Mouse (Mus musculus) midbrain, embryonic 11.5 days (tissue): ENCODE results near the gene Asb4. TPM values are rescaled to one million over a fixed set of nuclear protein-coding genes. Genes with fewer than 3 reads are reported as not detected.
A peak's percentile ranks its signal among the peaks of the same experiment; 100 is the strongest.

Source experiments
- ATAC-seq: fragments of 200-750 bp; cut with Nextera tagmentation; 2 replicates; pipeline ENCODE4 v1.8.0; 2017; ENCODE audit warnings: moderate TSS enrichment, moderate library complexity; ENCODE audit not compliant: low FRiP score
- DNase-seq: peaks from one replicate; pipeline ENCODE4 v3.0.0; 2015; ENCODE audit warnings: low spot score; ENCODE audit errors: missing footprints
- H3K27ac ChIP-seq: fragments of 300-500 bp; sonication (generic); 2 replicates; pipeline ENCODE4 v1.5.1; 2014; ENCODE audit warnings: low read depth, low read length
- H3K27me3 ChIP-seq: fragments of 300-500 bp; sonication (generic); 2 replicates; pipeline ENCODE4 v1.6.1; 2014; ENCODE audit warnings: mild to moderate bottlenecking, low read length, moderate library complexity, mixed read lengths; ENCODE audit not compliant: control insufficient read depth, insufficient read depth
- H3K36me3 ChIP-seq: fragments of 300-500 bp; sonication (generic); 2 replicates; pipeline ENCODE4 v1.6.1; 2014; ENCODE audit warnings: mild to moderate bottlenecking, low read length, moderate library complexity, mixed read lengths; ENCODE audit not compliant: control insufficient read depth, insufficient read depth
- H3K4me1 ChIP-seq: fragments of 300-500 bp; sonication (generic); 2 replicates; pipeline ENCODE4 v1.6.1; 2014; ENCODE audit warnings: low read length; ENCODE audit not compliant: control insufficient read depth, insufficient read depth
- H3K4me2 ChIP-seq: fragments of 300-500 bp; sonication (generic); 2 replicates; pipeline ENCODE4 v1.6.1; 2014; ENCODE audit warnings: mild to moderate bottlenecking, moderate library complexity
- H3K4me3 ChIP-seq: fragments of 300-500 bp; sonication (generic); 2 replicates; pipeline ENCODE4 v1.5.1; 2014; ENCODE audit warnings: low read depth, low read length
- H3K9ac ChIP-seq: fragments of 300-500 bp; sonication (generic); 2 replicates; pipeline ENCODE4 v1.6.1; 2014; ENCODE audit warnings: low read length
- H3K9me3 ChIP-seq: fragments of 300-500 bp; sonication (generic); 2 replicates; pipeline ENCODE4 v1.6.1; 2016; ENCODE audit warnings: low read length; ENCODE audit not compliant: control insufficient read depth
- WGBS: fragments of 180-500 bp; shearing (Covaris S2); extraction: QIAGEN DNeasy Blood & Tissue Kit; methylation state at CpG from one replicate; pipeline ENCODE4 v1.1.7; 2014; 5-methylcytosine and 5-hydroxymethylcytosine counted together
- polyA plus RNA-seq: library from polyadenylated mRNA; unstranded; fragments of >200 nt; fragmentation: Nextera tagmentation; extraction: Ambion mirVana; gene quantifications from 2 replicates; pipeline ENCODE4 v1.2.1, GENCODE M21; 2014

Gene Asb4
- polyA plus RNA-seq, 1 experiment from 2014 or later = 23.6 TPM

GRCm38 (mm10) chr6:5404016-5404415 is 20.8 kb downstream of the Asb4 start:
- Histone ChIP-seq H3K4me2 (peak overlapping the region; percentile 39; the same call in 1 of the 2 replicates), H3K4me3 (no peak overlapping the region), H3K9ac (no peak overlapping the region), H3K36me3 (no peaks in the 10 kb centered on the region), H3K4me1 (peaks cover 35% of the 10 kb centered on the region), H3K27ac (peak overlapping the region; percentile 70), H3K9me3 (no peaks in the 10 kb centered on the region), H3K27me3 (no peaks in the 10 kb centered on the region)
- 57% methylated on average over 6 of the region's 6 CpGs for WGBS
- ATAC-seq (peak; percentile 19; the same call in 1 of the 2 replicates), DNase-seq (no peak)

DNA sequence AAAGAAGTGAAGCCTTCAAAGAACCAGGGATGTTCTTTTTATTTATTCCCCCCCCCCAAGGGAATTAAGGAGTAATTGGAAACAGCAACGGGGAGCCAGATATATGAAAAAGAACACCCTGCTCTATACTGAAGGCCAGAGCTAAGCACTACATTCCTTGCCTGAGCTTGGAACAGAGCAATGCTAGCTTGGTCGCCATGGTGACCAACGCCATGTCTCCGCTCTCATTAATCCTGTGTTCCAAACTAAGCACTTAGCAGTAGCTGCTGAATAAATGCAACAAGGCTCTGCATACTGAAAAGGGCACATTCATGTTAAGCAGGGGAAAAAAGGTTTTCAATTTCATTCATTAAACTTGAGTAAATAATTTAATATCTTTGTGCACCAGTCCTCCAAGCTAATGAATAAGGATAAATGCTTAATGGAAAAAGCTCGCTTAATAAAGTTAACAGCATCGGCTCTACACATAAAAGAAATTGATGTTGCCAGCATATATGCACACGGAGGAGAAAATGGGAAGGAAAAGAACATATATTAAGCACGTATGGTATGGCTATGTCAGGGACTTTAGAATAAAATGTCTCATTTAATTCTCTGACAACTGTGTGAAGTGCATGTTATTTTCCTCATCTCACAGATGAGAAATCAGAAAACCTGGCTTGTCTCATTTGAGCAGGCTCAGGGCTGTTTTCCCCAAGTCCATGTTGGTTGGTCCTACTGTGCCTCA is 25.4 kb downstream of the Asb4 start:
- 23% methylated on average over 8 of the region's 8 CpGs for WGBS
- ATAC-seq (peak; percentile 94), DNase-seq (peak; percentile 95)
- Histone ChIP-seq H3K9me3 (no peaks in the 10 kb centered on the region), H3K36me3 (no peaks in the 10 kb centered on the region), H3K4me3 (no peak overlapping the region), H3K27ac (peak overlapping the region; percentile 27; the same call in 1 of the 2 replicates), H3K27me3 (no peaks in the 10 kb centered on the region), H3K9ac (no peak overlapping the region), H3K4me1 (peaks cover 38% of the 10 kb centered on the region), H3K4me2 (no peak overlapping the region)

DNA sequence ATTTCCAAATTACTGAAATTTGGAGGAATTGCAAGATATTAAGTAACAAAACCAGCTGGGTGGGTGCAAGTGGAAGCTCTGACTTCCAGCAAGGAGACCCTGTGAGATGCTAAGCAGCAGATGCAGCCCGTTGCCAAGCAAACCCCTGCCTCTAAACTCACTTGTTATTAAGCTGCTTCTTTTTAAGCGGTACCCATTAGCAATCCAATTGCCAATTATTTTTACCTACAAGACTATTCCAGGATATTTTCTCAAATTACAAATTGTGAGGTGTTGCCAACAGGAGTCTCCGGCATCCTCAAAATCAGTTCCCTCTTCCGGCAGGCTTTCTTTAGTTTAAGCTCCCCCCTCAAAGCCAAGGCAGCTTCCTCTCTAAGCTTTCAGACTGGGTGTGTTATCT is 26.5 kb downstream of the Asb4 start:
- 63% methylated on average over 4 of the region's 4 CpGs for WGBS
- Histone ChIP-seq H3K27me3 (no peaks in the 10 kb centered on the region), H3K36me3 (no peaks in the 10 kb centered on the region), H3K4me1 (peaks cover 30% of the 10 kb centered on the region), H3K9ac (no peak overlapping the region), H3K27ac (no peak overlapping the region), H3K9me3 (no peaks in the 10 kb centered on the region), H3K4me3 (no peak overlapping the region), H3K4me2 (no peak overlapping the region)
- no peak for ATAC-seq
- no peak for DNase-seq

DNA sequence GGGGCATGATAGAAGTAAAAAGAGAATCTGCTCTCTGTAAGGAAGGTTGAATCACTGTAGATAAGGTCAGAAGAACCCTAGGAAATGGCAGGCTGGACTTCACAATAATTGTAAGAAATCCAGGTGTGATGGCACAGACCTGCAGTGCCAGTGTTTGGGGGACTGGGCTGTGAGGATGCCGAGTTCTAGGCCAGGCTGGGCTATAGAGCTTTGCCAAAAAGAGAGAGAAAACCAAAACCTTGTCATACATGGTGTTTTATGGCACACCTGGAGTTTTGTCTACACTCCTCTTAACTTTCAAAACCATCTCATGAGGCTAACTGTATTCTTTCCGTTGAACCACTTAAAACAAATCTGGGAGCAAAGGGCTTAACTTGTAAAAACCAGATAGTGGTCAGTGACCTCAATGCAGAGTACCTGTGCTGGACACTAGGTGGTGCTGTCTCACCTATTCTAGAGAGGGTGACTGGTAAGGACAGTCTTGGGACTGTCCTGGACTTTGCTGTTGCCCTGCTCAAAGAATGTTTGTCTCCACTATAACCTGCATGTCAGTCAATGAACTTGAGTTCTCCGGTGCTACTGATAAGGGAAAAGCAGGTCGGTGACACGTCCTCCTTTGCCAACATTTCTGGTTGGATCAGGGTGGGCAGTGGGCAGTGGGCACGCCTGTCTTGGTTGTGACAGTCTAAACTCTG is 27.7 kb downstream of the Asb4 start:
- Histone ChIP-seq H3K27ac (no peak overlapping the region), H3K4me3 (no peak overlapping the region), H3K4me1 (peaks cover 29% of the 10 kb centered on the region), H3K27me3 (no peaks in the 10 kb centered on the region), H3K4me2 (no peak overlapping the region), H3K9me3 (no peaks in the 10 kb centered on the region), H3K36me3 (no peaks in the 10 kb centered on the region), H3K9ac (no peak overlapping the region)
- DNase-seq (peak; percentile 95), ATAC-seq (peak; percentile 63)
- 50% methylated on average over 6 of the region's 6 CpGs for WGBS

DNA sequence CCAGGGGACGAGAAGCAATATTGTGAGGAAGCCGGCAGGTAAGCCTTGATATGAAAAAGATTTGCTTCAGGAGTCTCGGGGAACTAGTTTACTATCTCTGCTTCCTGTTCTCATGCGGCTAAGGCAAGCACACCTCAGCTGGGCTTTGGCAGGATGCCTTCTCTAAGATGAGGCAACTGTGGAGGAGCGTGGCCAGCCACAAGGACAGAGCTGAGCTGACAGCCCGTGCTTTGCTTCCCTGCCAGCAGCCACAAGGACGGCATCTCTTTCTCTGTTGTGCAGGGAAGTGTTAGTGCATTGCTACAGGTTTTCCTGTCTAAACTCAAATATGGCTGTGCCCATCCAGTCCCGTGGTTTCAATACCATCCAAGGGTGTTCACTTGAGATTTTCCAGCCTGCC is 30.1 kb downstream of the Asb4 start:
- H3K36me3 ChIP-seq = no peaks in the 10 kb centered on the region
- no peaks in the 10 kb centered on the region for H3K27me3 ChIP-seq
- no peak overlapping the region for H3K9ac ChIP-seq
- H3K27ac ChIP-seq = no peak overlapping the region
- DNase-seq = no peak
- no peak overlapping the region for H3K4me2 ChIP-seq
- peaks cover 14% of the 10 kb centered on the region for H3K4me1 ChIP-seq
- H3K4me3 ChIP-seq = no peak overlapping the region
- 64% methylated on average over 8 of the region's 8 CpGs for WGBS
- no peak for ATAC-seq
- no peaks in the 10 kb centered on the region for H3K9me3 ChIP-seq

GRCm38 (mm10) chr6:5421442-5421841 is 38.3 kb downstream of the Asb4 start:
- no peak overlapping the region for H3K27ac ChIP-seq
- DNase-seq (no peak), ATAC-seq (no peak)
- H3K36me3 ChIP-seq = no peaks in the 10 kb centered on the region
- no peaks in the 10 kb centered on the region for H3K9me3 ChIP-seq
- 91% methylated on average over 2 of the region's 2 CpGs for WGBS
- H3K27me3 ChIP-seq = no peaks in the 10 kb centered on the region
- no peak overlapping the region for H3K9ac ChIP-seq
- no peaks in the 10 kb centered on the region for H3K4me1 ChIP-seq
- no peak overlapping the region for H3K4me3 ChIP-seq
- no peak overlapping the region for H3K4me2 ChIP-seq

DNA sequence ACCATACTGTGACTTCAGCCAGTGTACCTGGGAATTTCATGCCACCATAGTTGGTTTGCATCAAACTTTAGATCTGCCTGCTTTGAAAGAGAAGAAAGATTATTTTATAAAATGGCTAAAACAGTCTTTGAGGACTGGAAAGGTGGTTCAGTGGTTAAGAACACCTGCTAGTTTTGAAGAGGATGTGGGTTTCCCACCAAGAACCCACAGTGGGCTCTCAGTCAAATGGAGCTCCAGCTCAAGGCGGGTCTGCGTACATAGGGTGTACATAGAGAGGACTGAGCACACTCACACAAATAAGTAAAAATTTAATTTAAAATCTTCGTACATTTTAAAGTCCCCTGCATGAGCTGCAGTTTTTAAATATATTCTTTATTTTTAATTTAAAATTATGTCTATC is 39.2 kb downstream of the Asb4 start:
- Histone ChIP-seq H3K9me3 (no peaks in the 10 kb centered on the region), H3K4me1 (no peaks in the 10 kb centered on the region), H3K4me3 (no peak overlapping the region), H3K4me2 (no peak overlapping the region), H3K36me3 (no peaks in the 10 kb centered on the region), H3K27ac (no peak overlapping the region), H3K27me3 (no peaks in the 10 kb centered on the region), H3K9ac (no peak overlapping the region)
- ATAC-seq (no peak), DNase-seq (no peak)
- 93% methylated on average over 3 of the region's 3 CpGs for WGBS

DNA sequence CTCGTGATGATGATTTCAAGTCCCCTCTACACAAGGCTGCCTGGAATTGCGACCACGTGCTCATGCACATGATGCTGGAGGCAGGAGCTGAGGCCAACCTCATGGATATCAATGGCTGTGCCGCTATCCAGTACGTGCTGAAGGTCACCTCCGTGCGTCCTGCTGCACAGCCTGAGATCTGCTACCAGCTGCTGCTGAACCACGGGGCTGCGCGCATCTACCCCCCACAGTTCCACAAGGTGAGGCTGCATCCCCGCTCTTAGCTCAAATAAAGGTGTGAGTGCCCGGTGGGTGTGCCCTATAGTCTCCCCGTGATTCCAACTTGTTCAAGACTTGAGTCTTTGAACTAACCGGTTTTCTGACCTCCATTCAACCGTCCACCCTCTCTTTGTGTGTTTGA is 40.4 kb downstream of the Asb4 start:
- ATAC-seq = no peak
- Histone ChIP-seq H3K4me3 (no peak overlapping the region), H3K4me1 (no peaks in the 10 kb centered on the region), H3K27me3 (no peaks in the 10 kb centered on the region), H3K36me3 (no peaks in the 10 kb centered on the region), H3K27ac (no peak overlapping the region), H3K9me3 (no peaks in the 10 kb centered on the region), H3K4me2 (no peak overlapping the region), H3K9ac (no peak overlapping the region)
- WGBS = 81% methylated on average over 15 of the region's 15 CpGs
- DNase-seq = no peak

DNA sequence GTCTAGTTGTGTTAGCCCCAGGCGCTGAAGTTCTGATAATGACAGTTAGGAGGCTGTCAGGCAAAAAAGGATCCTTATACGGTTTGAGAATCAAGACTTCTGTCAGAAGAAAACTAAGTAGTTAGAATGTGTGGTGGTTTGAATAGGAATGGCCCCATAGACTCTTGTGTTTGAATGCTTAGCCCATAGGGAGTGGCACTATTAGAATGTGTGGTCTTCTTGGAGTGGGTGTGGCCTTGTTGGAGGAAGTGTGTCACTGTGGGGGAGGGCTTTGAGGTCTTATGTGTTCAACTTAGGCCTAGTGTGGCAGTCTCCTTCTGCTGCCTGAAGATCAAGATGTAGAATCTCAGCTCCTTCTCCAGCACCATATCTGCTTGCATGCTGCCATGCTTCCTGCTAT is 43.8 kb downstream of the Asb4 start:
- Histone ChIP-seq H3K36me3 (no peaks in the 10 kb centered on the region), H3K9me3 (no peaks in the 10 kb centered on the region), H3K4me2 (no peak overlapping the region), H3K4me1 (no peaks in the 10 kb centered on the region), H3K27me3 (no peaks in the 10 kb centered on the region), H3K4me3 (no peak overlapping the region), H3K9ac (no peak overlapping the region), H3K27ac (no peak overlapping the region)
- 92% methylated on average over 2 of the region's 2 CpGs for WGBS
- no peak for DNase-seq
- no peak for ATAC-seq
